Comparison of ENCODE assay signal across 8 mouse cellular contexts in genomic region chr16:30550748-30551192, GRCm38 (mm10). TPM values are rescaled to one million over a fixed set of nuclear protein-coding genes. Genes with fewer than 3 reads are reported as not detected.
DNase-seq lines count a peak whose midpoint lies in the region; ATAC-seq and TF ChIP-seq lines count a peak whose summit lies in the region.

Gene Tmem44, minus strand, starts transcription at chr16:30550842.

- no peaks in the 10 kb centered on the region for H3K27me3 ChIP-seq in forebrain, embryonic 16.5 days (replicated peaks; ENCODE audit: control insufficient read depth, insufficient read depth, low read length)
- no peaks in the 10 kb centered on the region for H3K27me3 ChIP-seq in midbrain, embryonic 16.5 days (ENCODE audit: control insufficient read depth, insufficient read depth, low read depth, low read length)

- H3K4me1 ChIP-seq in ES-E14 (ENCODE audit: control insufficient read depth in 2 of 2, insufficient read depth in 2 of 2, low read length in 2 of 2, poor library complexity in 1 of 2): peaks cover 0 to 11% of the 10 kb centered on the region in 2 experiments; a peak in 1 of 4 replicates
- peaks cover 31% of the 10 kb centered on the region for H3K4me1 ChIP-seq in forebrain, embryonic 16.5 days (replicated peaks; ENCODE audit: control insufficient read depth, insufficient read depth, low read length)
- H3K4me1 ChIP-seq in midbrain, embryonic 16.5 days (ENCODE audit: control insufficient read depth, insufficient read depth, low read length): peaks cover 19% of the 10 kb centered on the region

- 0 out of 2 replicates have a peak, but pooled peaks cover 3% of the 10 kb centered on the region for H3K9me3 ChIP-seq in ES-E14 (ENCODE audit: control insufficient read depth, insufficient read depth, low read depth, low read length)
- peaks cover 10% of the 10 kb centered on the region for H3K9me3 ChIP-seq in forebrain, embryonic 16.5 days (ENCODE audit: control insufficient read depth, low read length)
- H3K9me3 ChIP-seq in midbrain, embryonic 16.5 days (replicated peaks; ENCODE audit: control insufficient read depth, low read length, poor library complexity, severe bottlenecking): peaks cover 5% of the 10 kb centered on the region; the same call in 1 of the 2 replicates

- ATAC-seq in forebrain, embryonic 16.5 days: peak; percentile 59
- ATAC-seq in midbrain, embryonic 16.5 days: peak; percentile 70

- H3K27ac ChIP-seq in ES-E14 (ENCODE audit: insufficient read depth, low read depth, low read length, poor library complexity, severe bottlenecking): no peak within 1 kb of the TSS
- peak within 1 kb of the TSS; percentile 85 for H3K27ac ChIP-seq in forebrain, embryonic 16.5 days (ENCODE audit: low read length)
- peak within 1 kb of the TSS; percentile 93 for H3K27ac ChIP-seq in midbrain, embryonic 16.5 days (ENCODE audit: low read length)

- in situ Hi-C loops in ES-E14 (cut with MboI; ENCODE audit: low sequenced_read_pairs in 2 of 2, unreplicated experiment in 2 of 2): no loop called here

- peak within 1 kb of the TSS; percentile 81 to 91 for H3K4me3 ChIP-seq in ES-E14 (ENCODE audit: insufficient read depth in 1 of 2, low read depth in 1 of 2, low read length in 2 of 2, poor library complexity in 1 of 2, severe bottlenecking in 1 of 2)
- H3K4me3 ChIP-seq in forebrain, embryonic 16.5 days (replicated peaks; ENCODE audit: low read length): peak within 1 kb of the TSS; percentile 89
- peak within 1 kb of the TSS; percentile 85 for H3K4me3 ChIP-seq in midbrain, embryonic 16.5 days (ENCODE audit: low read depth, low read length)

- peak within 1 kb of the TSS; percentile 90 for H3K9ac ChIP-seq in ES-E14 (ENCODE audit: insufficient read depth, low read depth, low read length, poor library complexity, severe bottlenecking)
- H3K9ac ChIP-seq in forebrain, embryonic 16.5 days (replicated peaks; ENCODE audit: low read depth, low read length): peak within 1 kb of the TSS; percentile 98
- peak within 1 kb of the TSS; percentile 96 for H3K9ac ChIP-seq in midbrain, embryonic 16.5 days (ENCODE audit: low read depth, low read length)

- peak; percentile 82 for DNase-seq in heart, adult 11 months
- DNase-seq in heart, postnatal 25 days (ENCODE audit: low spot score): no peak
- no peak for DNase-seq in ES-E14 (ENCODE audit: low read depth, low spot score)
- no peak for DNase-seq in left cerebral cortex, adult 8-10 months (ENCODE audit: low spot score in 2 of 2)
- DNase-seq in gastrocnemius, postnatal 25 days: no peak
- DNase-seq in cerebellum, adult 8-10 months: no peak

- intact Hi-C loops in heart, postnatal 25 days (cut with DNase I): no loop called here

- 9% methylated on average over 14 of the region's 14 CpGs for WGBS in forebrain, embryonic 16.5 days
- 6% methylated on average over 14 of the region's 14 CpGs for WGBS in midbrain, embryonic 16.5 days

- H3K4me2 ChIP-seq in forebrain, embryonic 16.5 days (ENCODE audit: low read length): peak within 1 kb of the TSS; percentile 61
- peak within 1 kb of the TSS; percentile 65 for H3K4me2 ChIP-seq in midbrain, embryonic 16.5 days (ENCODE audit: low read length)

- H3K36me3 ChIP-seq in ES-E14 (ENCODE audit: control insufficient read depth, insufficient read depth, low read length, poor library complexity, severe bottlenecking): no peaks in the 10 kb centered on the region
- peaks cover 16% of the 10 kb centered on the region for H3K36me3 ChIP-seq in forebrain, embryonic 16.5 days (ENCODE audit: control insufficient read depth, insufficient read depth)
- peaks cover 13% of the 10 kb centered on the region for H3K36me3 ChIP-seq in midbrain, embryonic 16.5 days (ENCODE audit: control insufficient read depth, insufficient read depth, low read length)

TF ChIP-seq in ES-E14, 5 proteins besides CTCF, POLR2A, EP300 and RAD21:
- TF ChIP-seq ZNF384 (IDR thresholded peaks at IDR 0.05; ENCODE audit: low read depth, low read length) (no peak), MAFK (IDR thresholded peaks at IDR 0.05; ENCODE audit: insufficient read depth, low read depth, low read length) (no peak), ZC3H11A (IDR thresholded peaks at IDR 0.05; ENCODE audit: borderline replicate concordance, low read depth, low read length) (no peak), HCFC1 (IDR thresholded peaks at IDR 0.05; ENCODE audit: borderline replicate concordance, insufficient read depth, low read length) (no peak), CHD2 (IDR thresholded peaks at IDR 0.05; ENCODE audit: low read depth, low read length) (no peak)

RNA-seq across cellular contexts. Expression of gene Tmem44, which starts in this region (rescaled TPM):
- 1 to 10 TPM; 6.5 to 7.8 TPM for total RNA-seq in heart, postnatal 25 days (2021)
- 4.2 and 9.2 TPM in 2 replicates for total RNA-seq in ES-E14 (2012; rRNA removed)
- polyA plus RNA-seq in forebrain, embryonic 16.5 days (2015; fragmentation: Nextera tagmentation; extraction: Ambion mirVana): 92.5 and 106 TPM in 2 replicates
- 10 to 100 TPM; 52.0 to 52.9 (median 52.4) TPM for total RNA-seq in left cerebral cortex, adult 8-10 months (2022)
- polyA plus RNA-seq in midbrain, embryonic 16.5 days (2015; fragmentation: Nextera tagmentation; extraction: Ambion mirVana): 81.1 and 84.7 TPM in 2 replicates
- total RNA-seq in gastrocnemius, postnatal 25 days (2021): 1 to 10 TPM; 2.3 to 2.5 TPM
